Mouse (Mus musculus): Measurements from ENCODE around the gene Fkbp10. TPM values are rescaled to one million over a fixed set of nuclear protein-coding genes. Genes with fewer than 3 reads are reported as not detected.
A peak's percentile ranks its signal among the peaks of the same experiment; 100 is the strongest.

The Fkbp10 gene
- polyA plus RNA-seq, 1 experiment from 2014 or later = 170 TPM

DNA sequence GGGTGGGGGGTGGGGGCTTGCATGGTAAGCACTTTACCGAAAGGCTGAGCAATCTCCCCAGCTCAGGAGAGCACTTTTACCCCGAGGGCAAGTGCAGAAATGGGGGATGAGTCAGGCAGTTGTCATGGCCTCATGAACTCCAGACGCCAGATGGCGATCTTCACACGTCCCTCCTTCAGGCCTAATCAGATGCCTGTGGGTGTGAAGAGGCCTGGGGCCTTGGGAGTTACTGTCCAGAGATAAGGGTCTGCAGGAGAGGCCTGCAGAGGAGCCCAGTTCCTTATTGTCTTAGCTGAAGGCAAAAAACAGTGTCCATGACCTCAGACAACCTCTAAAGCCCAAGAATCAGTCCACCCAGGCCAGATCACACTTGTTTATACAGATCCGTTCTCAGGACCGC, 10.4 kb downstream of the Fkbp10 start:
- ATAC-seq (ENCODE audit: low FRiP score, low read depth) = no peak
- H3K4me3 ChIP-seq = no peak overlapping the region
- no peak overlapping the region for H3K4me2 ChIP-seq (replicated peaks)
- H3K4me1 ChIP-seq = no peaks in the 10 kb centered on the region
- H3K27me3 ChIP-seq = no peaks in the 10 kb centered on the region
- H3K36me3 ChIP-seq = peaks cover 92% of the 10 kb centered on the region
- peak overlapping the region; percentile 8; the same call in 1 of the 2 replicates for H3K27ac ChIP-seq
- WGBS = 27% methylated on average over 7 of the region's 7 CpGs
- H3K9ac ChIP-seq = no peak overlapping the region
- no peaks in the 10 kb centered on the region for H3K9me3 ChIP-seq

DNA sequence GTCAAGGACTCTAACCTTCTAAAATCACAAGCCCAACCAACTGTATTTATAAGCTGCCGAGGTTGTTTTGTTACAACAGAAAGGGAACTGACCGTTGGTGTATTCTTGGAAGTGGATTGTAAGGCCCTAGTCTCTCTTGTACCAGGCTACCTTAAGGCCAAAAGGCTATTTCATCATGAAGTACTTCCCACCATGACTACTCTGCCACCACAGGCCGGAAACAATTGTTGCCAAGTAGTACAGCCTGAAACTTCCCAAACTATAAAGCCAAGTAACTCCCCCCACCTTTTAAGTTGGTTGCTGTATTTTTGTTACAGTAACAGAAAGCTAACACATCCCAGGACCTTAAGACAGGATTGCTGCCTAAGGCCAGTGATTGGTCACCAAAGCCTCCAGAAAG, 11.3 kb downstream of the Fkbp10 start:
- peaks cover 90% of the 10 kb centered on the region for H3K36me3 ChIP-seq
- no peaks in the 10 kb centered on the region for H3K4me1 ChIP-seq
- 87% methylated on average over 3 of the region's 3 CpGs for WGBS
- no peak overlapping the region for H3K27ac ChIP-seq
- no peaks in the 10 kb centered on the region for H3K9me3 ChIP-seq
- H3K4me2 ChIP-seq (replicated peaks) = no peak overlapping the region
- H3K9ac ChIP-seq = no peak overlapping the region
- no peak overlapping the region for H3K4me3 ChIP-seq
- H3K27me3 ChIP-seq = no peaks in the 10 kb centered on the region
- no peak for ATAC-seq (ENCODE audit: low FRiP score, low read depth)

DNA sequence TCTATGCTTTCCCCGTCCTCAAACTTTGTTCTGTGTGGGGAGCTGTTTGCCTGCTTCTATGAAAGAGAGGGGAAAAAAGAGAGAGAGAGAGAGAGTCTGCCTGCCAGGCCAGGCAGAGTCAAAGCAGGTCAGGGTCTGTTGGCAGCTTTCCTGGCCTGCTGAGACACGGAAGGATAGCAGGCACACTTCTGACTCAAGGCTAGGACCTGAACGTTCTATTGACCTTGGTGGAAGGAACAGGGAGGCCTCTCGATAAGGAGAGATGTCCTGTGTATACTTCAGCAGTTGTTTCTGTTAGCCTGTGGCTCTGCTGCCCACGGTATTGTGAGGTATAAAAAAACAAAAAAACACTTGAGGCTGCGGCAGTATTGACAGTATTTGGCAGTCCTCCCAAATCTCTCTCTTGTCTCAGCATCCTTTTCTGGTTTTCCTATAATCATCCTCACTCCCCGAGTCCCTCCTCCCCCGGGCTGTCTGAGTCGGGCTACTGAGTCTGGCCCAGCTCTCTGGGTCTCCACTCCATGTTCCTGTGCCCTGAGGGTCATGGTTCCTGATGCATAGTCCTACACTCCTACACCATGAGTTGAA, 13.2 kb downstream of the Fkbp10 start:
- H3K4me2 ChIP-seq (replicated peaks) = no peak overlapping the region
- no peak for ATAC-seq (ENCODE audit: low FRiP score, low read depth)
- H3K27me3 ChIP-seq = no peaks in the 10 kb centered on the region
- no peaks in the 10 kb centered on the region for H3K9me3 ChIP-seq
- H3K4me1 ChIP-seq = no peaks in the 10 kb centered on the region
- H3K4me3 ChIP-seq = no peak overlapping the region
- no peak overlapping the region for H3K9ac ChIP-seq
- H3K36me3 ChIP-seq = peaks cover 88% of the 10 kb centered on the region
- 80% methylated on average over 9 of the region's 9 CpGs for WGBS
- H3K27ac ChIP-seq = no peak overlapping the region; the same call in 1 of the 2 replicates

DNA sequence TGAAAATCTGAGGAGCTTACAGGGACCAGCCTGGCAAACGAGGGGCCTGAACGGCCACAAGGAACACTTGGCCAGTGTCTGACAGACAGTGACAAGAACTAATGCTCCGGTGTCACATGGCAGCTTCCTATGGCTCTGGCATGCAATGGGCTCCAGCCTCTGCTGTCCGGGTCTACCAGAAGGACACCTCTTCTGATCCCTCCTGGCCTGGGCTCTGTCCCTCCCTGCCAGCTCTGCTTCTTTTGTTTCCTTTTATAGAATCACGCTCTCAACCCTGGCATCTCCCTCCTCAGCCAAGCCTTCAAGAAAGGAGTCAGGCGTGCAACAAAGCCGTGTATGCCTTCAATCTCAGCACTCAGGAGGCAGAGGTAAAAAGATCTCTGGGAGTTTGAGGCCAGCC, 14.6 kb downstream of the Fkbp10 start:
- no peak for ATAC-seq (ENCODE audit: low FRiP score, low read depth)
- 88% methylated on average over 7 of the region's 7 CpGs for WGBS
- Histone ChIP-seq H3K36me3 (peaks cover 84% of the 10 kb centered on the region), H3K4me1 (no peaks in the 10 kb centered on the region), H3K4me2 (replicated peaks) (no peak overlapping the region), H3K27ac (no peak overlapping the region), H3K9me3 (no peaks in the 10 kb centered on the region), H3K4me3 (no peak overlapping the region), H3K27me3 (no peaks in the 10 kb centered on the region), H3K9ac (0 out of 2 replicates have a peak overlapping the region, but pooled peaks have one; percentile 4)

DNA sequence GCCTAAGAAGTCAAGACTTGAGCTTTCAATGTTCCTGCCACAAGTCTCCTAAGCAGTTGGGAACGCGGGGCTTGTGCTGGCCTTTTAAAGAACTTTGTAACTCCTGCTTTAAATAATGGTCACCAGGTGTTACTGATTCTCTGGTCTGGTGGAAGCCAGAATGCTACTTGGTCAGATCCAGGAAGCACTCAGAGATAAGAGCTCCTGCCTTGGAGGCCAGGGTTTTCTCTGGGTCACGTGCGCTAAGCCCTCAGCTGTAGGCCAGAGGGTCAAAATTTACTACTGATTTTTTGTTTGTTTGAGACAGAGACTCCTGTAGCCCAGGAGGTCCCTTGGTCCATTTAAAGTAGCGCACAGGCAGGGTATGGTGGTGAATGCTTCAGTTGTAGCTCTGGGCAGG, 16.5 kb downstream of the Fkbp10 start:
- H3K9me3 ChIP-seq = no peaks in the 10 kb centered on the region
- no peaks in the 10 kb centered on the region for H3K4me1 ChIP-seq
- H3K9ac ChIP-seq = no peak overlapping the region
- no peak for ATAC-seq (ENCODE audit: low FRiP score, low read depth)
- no peak overlapping the region for H3K4me2 ChIP-seq (replicated peaks)
- H3K4me3 ChIP-seq = no peak overlapping the region
- H3K27ac ChIP-seq = no peak overlapping the region
- 89% methylated on average over 5 of the region's 5 CpGs for WGBS
- H3K27me3 ChIP-seq = no peaks in the 10 kb centered on the region
- peaks cover 85% of the 10 kb centered on the region for H3K36me3 ChIP-seq

DNA sequence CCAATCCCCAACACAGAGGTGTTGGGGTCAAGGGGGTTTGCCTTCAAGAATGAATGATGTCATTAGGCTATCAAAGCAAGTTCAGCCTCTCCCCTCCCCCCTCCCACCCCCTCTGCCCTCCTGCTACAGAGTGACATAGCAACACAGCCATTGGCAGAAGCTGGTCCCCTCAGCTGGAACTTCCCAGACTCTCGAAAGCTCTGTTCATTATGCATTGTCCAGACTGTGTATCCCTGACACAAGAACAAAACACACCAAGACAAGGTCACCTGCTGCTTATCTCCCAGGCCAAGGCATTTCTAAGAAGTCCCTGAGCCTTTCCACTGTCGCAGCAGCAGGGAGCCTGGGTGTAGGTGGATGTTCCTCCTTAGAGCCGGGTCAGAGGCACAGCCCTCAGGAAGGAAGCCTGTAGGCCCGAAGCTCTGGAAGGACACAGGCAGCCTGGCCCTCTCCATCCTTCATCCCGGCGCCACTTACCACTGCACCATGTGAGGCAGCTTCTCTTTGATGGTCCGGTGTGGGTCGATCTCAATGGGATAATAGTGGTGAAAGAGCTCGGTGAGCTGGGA, 20.3 kb downstream of the Fkbp10 start:
- no peak for ATAC-seq (ENCODE audit: low FRiP score, low read depth)
- no peaks in the 10 kb centered on the region for H3K27me3 ChIP-seq
- H3K4me3 ChIP-seq = no peak overlapping the region
- H3K36me3 ChIP-seq = peaks cover 79% of the 10 kb centered on the region
- no peak overlapping the region for H3K9ac ChIP-seq
- H3K9me3 ChIP-seq = no peaks in the 10 kb centered on the region
- 86% methylated on average over 9 of the region's 9 CpGs for WGBS
- no peak overlapping the region for H3K27ac ChIP-seq
- H3K4me1 ChIP-seq = peaks cover 10% of the 10 kb centered on the region
- H3K4me2 ChIP-seq (replicated peaks) = no peak overlapping the region

DNA sequence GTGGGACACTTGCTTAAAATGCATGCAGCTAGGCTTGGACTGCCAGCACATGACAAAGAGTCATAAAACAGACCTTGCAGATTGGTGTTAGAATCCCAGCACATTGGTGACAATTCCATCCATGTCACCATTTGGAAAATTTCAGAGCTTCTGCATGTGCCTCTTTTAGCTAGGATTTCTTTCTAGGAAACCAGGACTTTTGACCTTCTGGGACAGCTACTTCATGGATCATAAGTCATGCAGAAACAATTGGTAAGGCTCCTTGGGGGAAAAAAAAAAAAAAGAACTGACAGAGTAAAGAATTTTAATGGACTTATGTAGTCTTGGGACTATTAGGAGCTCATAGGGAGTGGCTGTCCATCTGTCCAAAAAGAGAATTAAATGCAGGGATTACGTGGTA, 22.4 kb downstream of the Fkbp10 start:
- H3K4me1 ChIP-seq = peaks cover 15% of the 10 kb centered on the region
- WGBS = 97% methylated on average over 1 of the region's 1 CpGs
- no peak overlapping the region for H3K4me2 ChIP-seq (replicated peaks)
- peaks cover 62% of the 10 kb centered on the region for H3K36me3 ChIP-seq
- H3K9ac ChIP-seq = no peak overlapping the region
- H3K27me3 ChIP-seq = no peaks in the 10 kb centered on the region
- no peaks in the 10 kb centered on the region for H3K9me3 ChIP-seq
- no peak overlapping the region for H3K4me3 ChIP-seq
- no peak overlapping the region for H3K27ac ChIP-seq
- ATAC-seq (ENCODE audit: low FRiP score, low read depth) = no peak

DNA sequence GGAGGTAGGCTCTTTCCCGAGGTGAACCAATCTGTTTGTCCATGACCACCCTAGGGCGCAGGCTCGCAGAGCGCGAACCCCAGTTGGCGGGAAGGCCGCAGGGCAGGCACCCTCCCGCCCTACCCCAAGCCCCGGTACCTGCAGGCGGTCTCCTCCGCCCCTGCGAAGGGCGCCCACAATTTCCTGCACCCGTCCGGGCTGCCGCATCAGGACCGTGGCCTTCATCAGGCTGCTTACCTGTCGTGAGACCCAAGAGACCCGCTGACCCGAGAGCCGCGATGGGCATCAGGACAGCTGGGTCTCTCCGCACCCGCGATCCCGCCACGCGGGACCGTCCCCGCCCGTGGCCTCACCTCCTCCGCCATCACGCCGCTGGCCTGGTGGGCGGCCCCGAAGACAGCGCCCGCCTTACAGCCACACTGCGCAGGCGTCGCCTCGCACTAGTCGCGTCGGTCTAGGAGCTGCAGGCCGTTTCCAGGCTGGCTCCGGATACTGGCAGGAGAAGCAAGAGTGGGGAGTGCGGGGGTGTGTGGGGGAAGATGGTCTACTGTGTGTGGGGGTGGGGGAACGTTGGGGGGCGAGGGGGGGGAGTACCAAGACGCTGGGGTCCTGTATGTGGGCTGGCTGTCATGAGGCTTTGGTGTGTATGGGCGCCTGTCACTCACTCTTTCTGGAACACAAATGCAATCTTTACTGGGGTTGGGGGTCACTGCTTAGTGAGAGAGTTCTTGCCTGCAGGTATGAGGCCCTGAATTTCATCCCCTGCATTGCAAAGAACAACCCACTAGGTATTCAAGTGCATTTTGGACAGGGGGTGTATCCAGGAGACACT, 25.4 kb downstream of the Fkbp10 start:
- under 1% methylated on average over 52 of the region's 52 CpGs for WGBS
- H3K4me3 ChIP-seq = peak overlapping the region; percentile 83
- H3K27me3 ChIP-seq = no peaks in the 10 kb centered on the region
- ATAC-seq (ENCODE audit: low FRiP score, low read depth) = peak; percentile 97
- no peaks in the 10 kb centered on the region for H3K9me3 ChIP-seq
- peak overlapping the region; percentile 93 for H3K9ac ChIP-seq
- H3K4me2 ChIP-seq (replicated peaks) = peak overlapping the region; percentile 69
- H3K27ac ChIP-seq = peak overlapping the region; percentile 61; the same call in 1 of the 2 replicates
- H3K36me3 ChIP-seq = peaks cover 36% of the 10 kb centered on the region
- peaks cover 15% of the 10 kb centered on the region for H3K4me1 ChIP-seq

DNA sequence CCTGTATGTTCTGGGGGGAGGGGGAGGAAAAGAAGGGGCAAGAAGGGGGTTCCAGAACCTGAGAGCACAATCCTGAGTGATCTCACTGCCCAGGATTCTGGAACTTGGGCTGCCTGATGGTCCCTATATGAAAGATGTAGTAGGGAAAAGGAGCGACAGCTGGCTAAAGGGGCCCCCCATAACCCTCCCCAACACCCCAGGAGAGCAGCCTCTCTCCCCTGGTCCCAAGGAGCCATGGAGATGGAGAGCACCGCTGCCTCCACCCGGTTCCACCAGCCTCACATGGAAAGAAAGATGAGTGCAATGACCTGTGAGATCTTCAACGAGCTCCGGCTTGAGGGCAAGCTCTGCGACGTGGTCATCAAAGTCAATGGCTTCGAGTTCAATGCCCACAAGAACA, 26.3 kb downstream of the Fkbp10 start, which contains the start of the genes Nt5c3b and Klhl10:
TSS of gene Nt5c3b (minus strand) at position 12 of the 400 bp plus-strand sequence.
TSS of gene Klhl10 (plus strand) at position 121 of the 400 bp plus-strand sequence.
- peak within 1 kb of the TSS; percentile 93 for H3K9ac ChIP-seq
- no peaks in the 10 kb centered on the region for H3K27me3 ChIP-seq
- peak within 1 kb of the TSS; percentile 61; the same call in 1 of the 2 replicates for H3K27ac ChIP-seq
- H3K9me3 ChIP-seq = no peaks in the 10 kb centered on the region
- H3K4me3 ChIP-seq = peak within 1 kb of the TSS; percentile 83
- no peak for ATAC-seq (ENCODE audit: low FRiP score, low read depth)
- peak within 1 kb of the TSS; percentile 69 for H3K4me2 ChIP-seq (replicated peaks)
- peaks cover 15% of the 10 kb centered on the region for H3K4me1 ChIP-seq
- WGBS = 89% methylated on average over 8 of the region's 8 CpGs
- peaks cover 27% of the 10 kb centered on the region for H3K36me3 ChIP-seq

DNA sequence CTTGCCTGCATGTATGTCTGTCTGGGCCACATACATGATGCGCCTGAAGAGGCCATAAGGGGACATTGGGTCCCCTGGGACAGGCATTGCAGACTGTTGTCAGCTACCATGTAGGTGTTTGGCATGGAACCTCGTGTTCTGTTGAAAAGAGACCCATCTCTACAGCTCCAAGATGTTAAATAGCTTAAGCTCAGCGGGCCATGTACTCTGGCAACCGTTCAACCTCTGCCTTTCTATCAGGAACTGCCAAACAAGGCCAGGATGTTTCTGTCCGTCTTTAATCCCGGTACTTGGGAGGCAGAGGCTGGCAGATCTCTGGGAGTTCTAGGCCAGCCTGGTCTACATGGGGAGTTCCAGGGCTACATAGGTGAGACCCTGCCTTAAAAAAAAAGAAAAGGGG, 27.1 kb downstream of the Fkbp10 start:
- 92% methylated on average over 6 of the region's 6 CpGs for WGBS
- H3K4me2 ChIP-seq (replicated peaks) = no peak overlapping the region
- ATAC-seq (ENCODE audit: low FRiP score, low read depth) = no peak
- no peak overlapping the region for H3K9ac ChIP-seq
- H3K27ac ChIP-seq = no peak overlapping the region
- no peaks in the 10 kb centered on the region for H3K27me3 ChIP-seq
- H3K4me1 ChIP-seq = peaks cover 15% of the 10 kb centered on the region
- H3K36me3 ChIP-seq = peaks cover 19% of the 10 kb centered on the region
- H3K4me3 ChIP-seq = no peak overlapping the region
- H3K9me3 ChIP-seq = no peaks in the 10 kb centered on the region

DNA sequence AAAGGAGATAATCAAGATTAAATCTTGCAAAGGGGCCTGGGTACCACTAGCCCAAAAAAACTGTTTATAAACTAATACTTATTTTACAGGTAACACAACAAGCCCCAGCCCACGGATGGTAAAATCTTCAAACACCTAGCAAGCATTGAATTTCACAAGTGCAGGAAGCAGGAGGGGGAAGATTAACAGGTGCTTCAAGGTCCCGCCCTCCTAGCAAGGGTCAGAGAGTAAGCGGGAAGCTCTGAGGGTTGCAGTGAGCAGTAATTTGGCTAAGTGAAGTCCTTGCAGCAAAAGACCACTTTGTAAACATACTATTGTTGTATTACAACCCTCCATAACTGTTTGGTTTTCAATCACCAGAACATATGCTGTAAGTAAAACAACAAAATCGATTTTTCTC, 41.8 kb downstream of the Fkbp10 start:
- H3K27ac ChIP-seq = no peak overlapping the region
- H3K27me3 ChIP-seq = no peaks in the 10 kb centered on the region
- no peaks in the 10 kb centered on the region for H3K9me3 ChIP-seq
- H3K4me1 ChIP-seq = no peaks in the 10 kb centered on the region
- H3K4me2 ChIP-seq (replicated peaks) = no peak overlapping the region
- 74% methylated on average over 4 of the region's 4 CpGs for WGBS
- no peak overlapping the region for H3K4me3 ChIP-seq
- no peak for ATAC-seq (ENCODE audit: low FRiP score, low read depth)
- H3K9ac ChIP-seq = no peak overlapping the region
- peaks cover 49% of the 10 kb centered on the region for H3K36me3 ChIP-seq

DNA sequence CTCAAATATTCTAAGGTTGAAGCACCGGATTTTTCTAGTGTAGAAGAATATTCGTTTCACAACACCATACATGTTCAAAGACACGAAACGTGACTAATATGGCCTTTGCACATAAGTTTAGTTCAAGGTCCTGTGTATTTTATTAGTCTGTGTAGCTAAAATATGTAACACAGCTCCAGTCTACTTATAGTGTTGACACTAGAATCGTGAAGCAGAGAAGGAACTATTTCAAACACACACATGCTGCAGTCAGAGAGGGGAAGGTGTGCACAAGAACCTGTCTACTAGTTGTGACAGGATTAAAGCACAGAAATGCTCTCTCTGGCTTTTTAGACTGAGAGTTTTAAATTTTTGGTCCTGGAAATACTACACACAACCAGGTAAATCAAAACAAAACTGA, 42.2 kb downstream of the Fkbp10 start:
- ATAC-seq (ENCODE audit: low FRiP score, low read depth) = no peak
- peaks cover 51% of the 10 kb centered on the region for H3K36me3 ChIP-seq
- WGBS = 92% methylated on average over 5 of the region's 5 CpGs

More for the DNA sequence above, 42.2 kb downstream of the Fkbp10 start:
- Histone ChIP-seq H3K4me2 (replicated peaks) (no peak overlapping the region), H3K9me3 (no peaks in the 10 kb centered on the region), H3K4me1 (no peaks in the 10 kb centered on the region), H3K27me3 (no peaks in the 10 kb centered on the region), H3K4me3 (no peak overlapping the region), H3K9ac (no peak overlapping the region), H3K27ac (no peak overlapping the region)
